Mouse (Mus musculus): ENCODE results near the gene Ppp1r8.

Gene Ppp1r8

DNA sequence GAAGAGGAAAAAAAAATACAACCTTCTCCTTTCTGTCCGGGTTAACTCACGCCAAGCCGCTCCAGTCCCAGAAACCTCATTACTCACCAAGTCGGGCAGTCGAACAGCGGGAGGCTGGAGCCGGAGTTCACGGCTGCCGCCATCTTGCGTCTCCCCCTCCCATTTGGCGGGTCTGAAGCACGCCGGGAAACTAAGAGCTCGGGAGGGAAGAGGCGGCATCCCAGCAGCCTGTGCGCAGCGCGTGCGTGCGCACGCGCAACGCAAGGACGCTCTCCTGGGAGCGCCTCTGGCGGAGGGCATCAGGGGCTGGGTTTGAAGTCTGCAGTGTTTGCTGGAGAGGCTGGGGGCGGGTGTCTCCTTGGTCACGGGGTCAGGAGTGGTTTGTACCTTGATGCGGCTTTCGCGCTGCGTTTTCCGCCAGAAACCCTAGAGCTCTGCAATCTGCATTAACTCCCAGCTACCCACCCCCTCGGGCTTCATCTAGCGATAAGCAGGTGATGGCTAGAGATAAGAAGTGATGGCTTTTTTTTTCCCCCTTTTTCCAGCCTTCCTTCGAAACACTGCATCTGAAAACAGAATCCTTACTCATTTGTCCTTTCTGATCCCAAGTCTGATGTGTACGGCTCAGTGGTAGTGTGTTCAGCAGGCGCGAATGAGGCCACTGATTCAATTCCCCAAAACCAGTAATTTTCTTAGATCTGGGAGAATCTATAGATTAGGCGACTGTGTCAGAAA lies at the start of gene Ppp1r8:
Gene Ppp1r8, minus strand, starts transcription at position 200 of the 735 bp plus-strand sequence.
- in situ Hi-C loops (cut with MboI, MseI), result no loop called here

DNA sequence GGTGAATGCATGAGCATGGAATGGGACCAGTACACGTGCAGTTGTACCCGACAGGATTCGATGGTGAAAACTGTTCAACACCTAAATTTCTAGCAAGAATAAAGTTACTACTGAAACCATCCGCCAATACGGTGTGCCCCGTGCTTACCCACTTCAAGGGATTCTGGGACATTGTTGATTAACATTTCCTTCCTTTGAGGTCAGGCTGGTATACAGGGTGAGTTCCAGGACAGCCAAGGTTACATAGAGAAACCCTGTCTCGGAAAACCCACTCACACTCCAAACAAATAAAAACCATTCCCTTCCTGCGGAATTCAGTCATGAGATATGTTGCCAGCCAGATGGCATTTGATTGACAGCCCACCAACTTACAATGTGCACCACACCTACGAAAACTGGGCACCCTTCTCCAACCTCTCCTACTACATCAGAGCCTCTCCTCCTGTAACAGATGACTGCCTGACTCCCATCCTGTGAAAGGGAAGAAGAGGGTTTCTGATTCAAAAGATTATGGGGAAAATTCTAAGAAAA lies 41.9 kb upstream of the Ppp1r8 start:
- in situ Hi-C loops (cut with MboI, MseI), result no loop called here

GRCm38 (mm10) chr4:132884064-132884843 lies 41.3 kb upstream of the Ppp1r8 start, which contains the start of gene Stx12:
Gene Stx12, minus strand, starts transcription at chr4:132884509.
- in situ Hi-C loops (cut with MboI, MseI), result no loop called here

GRCm38 (mm10) chr4:132883561-132884063 lies 40.6 kb upstream of the Ppp1r8 start:
- in situ Hi-C loops (cut with MboI, MseI), result no loop called here

GRCm38 (mm10) chr4:132874363-132875097 lies 31.6 kb upstream of the Ppp1r8 start:
- in situ Hi-C loops (cut with MboI, MseI), result no loop called here

DNA sequence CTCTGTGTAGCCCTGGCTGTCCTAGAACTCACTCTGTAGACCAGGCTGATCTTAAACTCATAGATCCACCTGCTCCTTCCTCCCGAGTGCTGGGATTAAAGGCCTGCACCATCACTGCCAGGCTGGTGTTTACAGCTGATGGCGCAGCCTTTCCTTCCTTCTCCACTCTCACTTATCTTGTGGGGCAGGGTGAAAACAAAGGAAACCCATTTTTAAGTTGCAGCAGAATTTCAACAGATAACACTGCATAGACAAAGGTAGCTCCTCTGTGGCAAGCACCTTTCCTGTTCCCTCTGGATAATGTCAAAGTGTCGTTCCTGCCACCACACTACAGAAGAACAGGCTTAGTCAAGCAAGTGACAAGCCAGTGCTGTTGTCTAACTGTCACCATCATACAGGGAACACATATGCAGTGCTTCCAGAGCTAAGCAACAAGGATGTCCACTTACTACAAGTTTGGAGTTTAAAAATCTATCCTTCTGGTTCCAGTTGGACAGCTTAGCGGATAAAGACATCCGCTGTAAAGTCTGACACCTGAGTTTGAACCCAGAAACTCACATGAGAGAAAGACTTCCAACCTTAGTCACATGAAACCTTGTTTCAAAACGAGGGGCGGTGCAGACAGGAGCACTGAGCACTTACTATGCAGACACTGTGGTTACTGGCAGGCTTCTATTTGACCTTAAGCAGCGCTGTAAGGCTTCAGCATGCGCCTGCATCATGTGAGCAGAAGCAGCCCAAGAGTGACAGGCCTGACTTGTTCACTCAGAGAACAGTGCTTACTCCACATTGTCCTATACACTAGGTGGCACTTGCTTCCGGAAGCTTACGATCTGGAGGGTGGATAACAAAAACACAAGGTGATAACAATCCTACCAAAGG lies 30.8 kb upstream of the Ppp1r8 start:
- in situ Hi-C loops (cut with MboI, MseI), result no loop called here

DNA sequence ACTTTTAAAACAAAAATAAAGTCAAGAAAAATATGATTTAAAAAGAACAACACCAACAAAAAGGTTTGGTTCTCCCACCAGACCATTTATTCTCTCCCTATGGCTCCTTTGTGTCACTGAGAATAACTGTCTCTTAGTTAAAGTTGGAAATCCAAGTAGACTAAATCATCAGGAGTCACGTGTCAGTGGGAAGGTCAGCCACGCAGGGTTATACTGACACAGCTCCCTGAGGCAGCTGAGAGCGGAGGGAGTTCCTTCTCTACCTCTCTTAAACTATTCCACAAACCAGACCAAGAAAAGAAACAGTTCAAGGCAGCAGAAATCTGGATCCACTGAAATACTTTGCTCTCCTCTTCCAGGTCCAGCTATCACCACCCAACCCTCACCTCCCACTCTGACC lies 28.1 kb upstream of the Ppp1r8 start:
- in situ Hi-C loops (cut with MboI, MseI), result no loop called here

GRCm38 (mm10) chr4:132864856-132865255 lies 21.9 kb upstream of the Ppp1r8 start:
- in situ Hi-C loops (cut with MboI, MseI), result no loop called here

- in situ Hi-C loops (cut with MboI, MseI), result no loop called here
Observed at GRCm38 (mm10) chr4:132863012-132863411, 20.0 kb upstream of the Ppp1r8 start.

GRCm38 (mm10) chr4:132860880-132861279 lies 17.9 kb upstream of the Ppp1r8 start:
- in situ Hi-C loops (cut with MboI, MseI), result no loop called here

- in situ Hi-C loops (cut with MboI, MseI), result no loop called here
Observed at GRCm38 (mm10) chr4:132843705-132844071, 719 bp upstream of the Ppp1r8 start.

GRCm38 (mm10) chr4:132842281-132842906 lies 575 bp downstream of the Ppp1r8 start:
- in situ Hi-C loops (cut with MboI, MseI), result no loop called here

DNA sequence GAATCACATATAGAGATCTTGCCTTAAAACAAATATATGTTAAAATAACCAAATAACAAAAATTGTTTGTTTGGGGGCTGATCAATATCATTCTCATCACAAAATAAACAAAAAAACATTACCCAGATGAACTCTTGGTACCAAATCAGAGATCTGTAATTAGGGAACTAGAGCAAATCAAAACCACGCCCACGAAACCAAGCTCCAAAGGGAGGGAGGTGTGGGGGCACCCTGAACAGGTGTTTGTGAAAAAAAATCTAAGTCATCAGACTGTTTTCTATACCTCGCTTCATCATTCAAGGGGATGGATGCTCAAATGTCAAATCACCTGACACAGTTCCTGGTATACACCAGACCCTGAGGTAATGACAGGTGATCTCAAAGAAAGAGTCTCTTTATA lies 1.5 kb downstream of the Ppp1r8 start:
- in situ Hi-C loops (cut with MboI, MseI), result no loop called here

GRCm38 (mm10) chr4:132823614-132824366 lies 19.2 kb downstream of the Ppp1r8 start:
- in situ Hi-C loops (cut with MboI, MseI), result no loop called here

DNA sequence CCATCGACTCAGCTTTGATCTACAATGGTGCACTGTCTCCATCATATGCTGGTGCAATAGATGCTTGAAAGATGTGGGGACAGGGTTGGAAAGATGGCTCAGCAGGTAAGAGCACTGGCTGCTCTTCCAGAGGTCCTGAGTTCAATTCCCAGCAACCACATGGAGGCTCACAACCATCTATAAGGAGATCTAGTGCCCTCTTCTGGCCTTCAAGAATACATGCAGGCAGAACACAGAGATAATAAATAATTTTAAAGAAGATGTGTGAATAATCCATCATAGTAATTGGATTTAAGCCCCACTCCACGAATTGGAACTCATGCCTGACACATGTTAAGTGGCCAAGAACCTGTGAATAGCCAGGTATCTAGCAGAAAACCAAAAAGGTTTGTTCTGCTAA lies 24.5 kb downstream of the Ppp1r8 start:
- in situ Hi-C loops (cut with MboI, MseI), result no loop called here

DNA sequence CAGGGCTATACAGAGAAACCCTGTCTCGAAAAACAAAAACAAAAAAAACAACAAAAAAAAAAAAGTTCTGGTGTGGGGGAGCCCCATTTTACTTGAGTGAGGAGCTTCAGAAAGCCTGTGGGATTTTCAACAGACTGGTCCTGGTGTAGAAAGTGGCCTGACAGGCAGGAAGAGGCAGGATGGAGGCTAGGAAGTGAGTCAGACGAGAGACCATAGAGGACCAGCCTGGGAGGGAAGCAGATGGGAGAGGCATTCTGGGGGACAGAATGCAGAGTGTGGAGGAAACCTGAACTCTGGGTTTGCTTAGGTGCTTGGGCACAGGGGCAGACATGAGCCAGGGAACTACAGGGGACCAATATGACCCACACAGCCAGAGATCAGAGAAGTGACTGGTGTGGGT lies 26.1 kb downstream of the Ppp1r8 start:
- in situ Hi-C loops (cut with MboI, MseI), result no loop called here

DNA sequence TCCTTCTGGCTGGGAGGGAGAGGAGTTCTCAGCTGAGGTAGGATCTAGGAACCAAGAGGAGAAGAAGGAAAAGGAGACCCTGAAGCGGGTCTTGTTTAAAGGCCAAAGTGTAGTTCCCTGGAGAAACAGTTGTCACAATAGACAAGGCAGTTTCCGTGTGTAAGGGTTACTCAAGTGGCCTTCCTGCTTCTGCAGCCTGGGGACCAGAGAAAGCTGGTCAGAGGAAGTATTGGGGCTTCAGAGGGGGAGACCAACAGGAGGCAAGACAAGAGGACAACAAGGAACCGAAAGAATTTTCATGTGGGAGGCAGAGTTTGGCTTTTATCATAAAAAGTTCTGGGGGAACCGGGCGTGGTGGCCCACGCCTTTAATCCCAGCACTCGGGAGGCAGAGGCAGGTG lies 26.6 kb downstream of the Ppp1r8 start:
- in situ Hi-C loops (cut with MboI, MseI), result no loop called here

DNA sequence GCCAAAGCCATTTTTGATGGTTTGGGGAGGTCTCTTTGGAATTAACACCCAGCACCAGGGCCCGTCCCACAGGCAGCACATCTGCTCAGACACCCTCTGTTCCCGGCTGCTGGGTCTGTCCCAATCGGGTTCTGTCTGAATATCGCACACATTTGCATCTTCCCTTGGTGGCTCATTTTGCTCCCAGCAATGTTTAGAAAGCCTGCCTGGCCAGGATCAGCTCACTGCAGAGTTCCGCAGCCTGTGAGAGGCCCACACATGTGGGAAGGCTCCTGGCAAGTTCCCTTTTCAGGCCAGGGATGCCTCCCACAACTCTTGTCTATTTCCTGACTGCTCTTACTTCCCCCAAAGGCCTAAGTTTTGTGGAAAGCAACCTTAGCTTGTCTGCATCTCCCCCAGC lies 33.3 kb downstream of the Ppp1r8 start:
- in situ Hi-C loops (cut with MboI, MseI), result no loop called here

DNA sequence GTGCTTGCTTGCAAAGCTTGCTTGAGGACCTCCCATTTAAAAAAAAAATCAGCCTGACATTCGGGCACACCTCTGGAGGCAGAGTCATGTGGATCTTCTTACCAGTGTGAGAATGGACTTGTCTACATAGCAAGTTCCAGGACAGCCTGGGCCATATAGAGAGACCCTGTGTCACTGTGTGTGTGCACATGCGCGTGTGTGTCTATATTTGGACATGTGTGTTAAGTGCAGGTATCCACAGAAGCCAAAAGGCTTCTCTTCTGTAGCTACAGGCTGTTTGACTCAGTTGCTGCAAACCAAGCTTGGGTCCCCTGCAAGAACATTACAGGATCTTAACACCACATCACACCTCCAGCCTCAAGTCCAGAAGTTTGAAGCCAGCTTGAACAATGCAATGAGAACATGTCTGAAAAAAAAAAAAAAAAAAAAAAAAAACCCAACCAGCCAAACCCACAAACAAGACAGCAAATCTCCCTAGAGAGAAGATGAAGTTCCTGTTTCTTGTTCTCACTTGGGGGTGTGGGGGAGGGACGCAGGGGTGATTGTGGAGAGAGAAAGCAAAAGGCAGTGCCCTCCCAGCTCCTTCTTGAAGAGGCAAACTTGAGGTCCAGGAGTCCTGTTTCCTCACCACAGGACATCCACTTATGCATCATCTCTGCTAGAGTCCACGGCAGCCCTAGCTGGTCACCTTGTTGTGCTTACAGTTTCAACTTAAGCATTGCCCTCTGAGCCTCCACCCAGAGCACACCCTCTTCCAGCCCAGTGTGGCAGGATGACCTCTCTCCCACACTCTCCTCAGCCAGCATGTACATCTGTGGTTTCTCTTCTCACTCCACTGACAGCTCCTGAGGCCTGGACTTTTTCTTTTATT lies 35.0 kb downstream of the Ppp1r8 start:
- in situ Hi-C loops (cut with MboI, MseI), result no loop called here

Measured in T-helper 2 cell (primary cell).